Mouse (Mus musculus): ENCODE results near the gene Wipf1. TPM values are rescaled to one million over a fixed set of nuclear protein-coding genes. Genes with fewer than 3 reads are reported as not detected.

Wipf1 gene
- polyA plus RNA-seq, 1 experiment from 2014 or later = 9.0 TPM

GRCm38 (mm10) chr2:73548542-73548941 is 19.0 kb upstream of the Wipf1 start:
- WGBS = 73% methylated on average over 2 of the region's 2 CpGs
- no peaks in the 10 kb centered on the region for H3K27me3 ChIP-seq (replicated peaks; ENCODE audit: control insufficient read depth, insufficient read depth, low read length)
- no peak overlapping the region for H3K27ac ChIP-seq (ENCODE audit: low read length)
- no peak overlapping the region for H3K9ac ChIP-seq (ENCODE audit: low read depth, low read length)
- H3K4me3 ChIP-seq (ENCODE audit: low read length) = no peak overlapping the region
- H3K4me2 ChIP-seq (ENCODE audit: low read depth, low read length) = no peak overlapping the region
- ATAC-seq = no peak
- H3K4me1 ChIP-seq (ENCODE audit: control insufficient read depth, insufficient read depth, low read length) = no peaks in the 10 kb centered on the region
- no peaks in the 10 kb centered on the region for H3K9me3 ChIP-seq (ENCODE audit: control insufficient read depth, low read length)
- H3K36me3 ChIP-seq (ENCODE audit: control insufficient read depth, insufficient read depth, low read length) = no peaks in the 10 kb centered on the region

- no peaks in the 10 kb centered on the region for H3K27me3 ChIP-seq (replicated peaks; ENCODE audit: control insufficient read depth, insufficient read depth, low read length)
- ATAC-seq = no peak
- H3K9ac ChIP-seq (ENCODE audit: low read depth, low read length) = no peak overlapping the region
- H3K36me3 ChIP-seq (ENCODE audit: control insufficient read depth, insufficient read depth, low read length) = no peaks in the 10 kb centered on the region
- H3K4me1 ChIP-seq (ENCODE audit: control insufficient read depth, insufficient read depth, low read length) = no peaks in the 10 kb centered on the region
- H3K27ac ChIP-seq (ENCODE audit: low read length) = no peak overlapping the region
- WGBS = 88% methylated on average over 4 of the region's 4 CpGs
- no peak overlapping the region for H3K4me3 ChIP-seq (ENCODE audit: low read length)
- no peaks in the 10 kb centered on the region for H3K9me3 ChIP-seq (ENCODE audit: control insufficient read depth, low read length)
- H3K4me2 ChIP-seq (ENCODE audit: low read depth, low read length) = no peak overlapping the region
Observed at GRCm38 (mm10) chr2:73547256-73547655, 17.7 kb upstream of the Wipf1 start.

GRCm38 (mm10) chr2:73545556-73545955 is 16.0 kb upstream of the Wipf1 start:
- 80% methylated on average over 2 of the region's 2 CpGs for WGBS
- Histone ChIP-seq H3K9ac (ENCODE audit: low read depth, low read length) (no peak overlapping the region), H3K9me3 (ENCODE audit: control insufficient read depth, low read length) (no peaks in the 10 kb centered on the region), H3K4me3 (ENCODE audit: low read length) (no peak overlapping the region), H3K4me1 (ENCODE audit: control insufficient read depth, insufficient read depth, low read length) (peaks cover 5% of the 10 kb centered on the region), H3K36me3 (ENCODE audit: control insufficient read depth, insufficient read depth, low read length) (no peaks in the 10 kb centered on the region), H3K4me2 (ENCODE audit: low read depth, low read length) (no peak overlapping the region), H3K27me3 (replicated peaks; ENCODE audit: control insufficient read depth, insufficient read depth, low read length) (no peaks in the 10 kb centered on the region), H3K27ac (ENCODE audit: low read length) (no peak overlapping the region)
- ATAC-seq = no peak

DNA sequence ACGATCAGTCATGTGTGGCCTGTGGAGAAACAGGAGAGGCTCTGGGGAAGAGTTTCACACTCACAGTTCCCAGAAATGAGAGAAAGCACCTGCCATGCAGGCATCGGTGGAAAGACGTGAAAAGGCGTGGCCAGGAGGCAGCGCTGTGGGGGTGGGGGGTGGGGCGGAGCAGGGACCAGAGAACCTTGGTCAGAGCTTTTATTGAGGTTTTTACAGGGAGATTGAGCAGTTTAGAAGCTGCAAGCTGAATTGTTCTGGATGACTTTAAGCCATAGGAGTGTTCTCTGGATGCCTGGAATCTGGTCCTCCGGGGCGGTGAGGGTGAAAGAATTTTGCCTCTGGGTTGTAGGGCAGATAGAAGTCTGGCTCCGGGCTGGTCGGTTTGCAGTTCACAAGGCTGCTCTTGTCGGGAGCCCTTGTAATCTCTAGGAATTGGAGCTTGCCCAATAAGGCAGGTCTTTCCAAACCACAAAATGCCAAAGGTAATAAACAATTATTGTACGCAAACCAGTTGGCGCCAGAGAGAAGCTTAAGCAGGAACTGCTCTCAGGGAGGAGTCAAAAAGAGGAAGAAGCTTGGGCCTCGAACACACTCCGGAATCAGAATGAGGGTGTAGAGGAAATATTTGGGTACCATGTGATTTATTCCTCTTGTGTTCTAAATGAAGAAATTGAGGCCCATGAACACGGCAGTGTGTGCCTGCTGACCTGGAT is 11.1 kb upstream of the Wipf1 start:
- 23% methylated on average over 16 of the region's 16 CpGs for WGBS
- H3K9me3 ChIP-seq (ENCODE audit: control insufficient read depth, low read length) = no peaks in the 10 kb centered on the region
- H3K4me3 ChIP-seq (ENCODE audit: low read length) = peak overlapping the region; percentile 8; the same call in 1 of the 2 replicates
- peaks cover 5% of the 10 kb centered on the region for H3K4me1 ChIP-seq (ENCODE audit: control insufficient read depth, insufficient read depth, low read length)
- no peaks in the 10 kb centered on the region for H3K36me3 ChIP-seq (ENCODE audit: control insufficient read depth, insufficient read depth, low read length)
- peak; percentile 53 for ATAC-seq
- H3K27ac ChIP-seq (ENCODE audit: low read length) = no peak overlapping the region
- H3K27me3 ChIP-seq (replicated peaks; ENCODE audit: control insufficient read depth, insufficient read depth, low read length) = no peaks in the 10 kb centered on the region
- peak overlapping the region; percentile 38; the same call in 1 of the 2 replicates for H3K9ac ChIP-seq (ENCODE audit: low read depth, low read length)
- peak overlapping the region; percentile 39 for H3K4me2 ChIP-seq (ENCODE audit: low read depth, low read length)

DNA sequence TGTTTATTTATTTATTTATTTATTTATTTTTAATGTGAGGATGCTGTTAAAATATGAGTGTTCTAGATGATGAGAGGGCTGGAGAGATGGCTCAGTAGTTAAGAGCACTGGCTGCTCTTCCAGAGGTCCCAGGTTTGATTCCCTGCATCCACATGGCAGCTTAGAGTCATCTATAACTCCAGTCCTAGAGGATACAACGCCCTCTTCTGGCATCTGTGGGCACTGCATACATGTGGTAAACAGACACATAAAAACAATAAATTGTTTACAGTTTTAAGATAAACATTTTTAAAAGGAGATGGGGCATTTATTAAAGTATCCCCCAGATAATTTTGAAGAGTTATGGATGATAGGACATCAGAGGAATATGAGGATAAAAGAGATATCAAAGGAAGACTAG is 10.2 kb upstream of the Wipf1 start:
- 23% methylated on average over 1 of the region's 1 CpGs for WGBS
- Histone ChIP-seq H3K9me3 (ENCODE audit: control insufficient read depth, low read length) (no peaks in the 10 kb centered on the region), H3K9ac (ENCODE audit: low read depth, low read length) (no peak overlapping the region), H3K36me3 (ENCODE audit: control insufficient read depth, insufficient read depth, low read length) (no peaks in the 10 kb centered on the region), H3K4me1 (ENCODE audit: control insufficient read depth, insufficient read depth, low read length) (peaks cover 5% of the 10 kb centered on the region), H3K4me3 (ENCODE audit: low read length) (no peak overlapping the region), H3K27me3 (replicated peaks; ENCODE audit: control insufficient read depth, insufficient read depth, low read length) (no peaks in the 10 kb centered on the region), H3K27ac (ENCODE audit: low read length) (no peak overlapping the region), H3K4me2 (ENCODE audit: low read depth, low read length) (no peak overlapping the region)
- no peak for ATAC-seq

DNA sequence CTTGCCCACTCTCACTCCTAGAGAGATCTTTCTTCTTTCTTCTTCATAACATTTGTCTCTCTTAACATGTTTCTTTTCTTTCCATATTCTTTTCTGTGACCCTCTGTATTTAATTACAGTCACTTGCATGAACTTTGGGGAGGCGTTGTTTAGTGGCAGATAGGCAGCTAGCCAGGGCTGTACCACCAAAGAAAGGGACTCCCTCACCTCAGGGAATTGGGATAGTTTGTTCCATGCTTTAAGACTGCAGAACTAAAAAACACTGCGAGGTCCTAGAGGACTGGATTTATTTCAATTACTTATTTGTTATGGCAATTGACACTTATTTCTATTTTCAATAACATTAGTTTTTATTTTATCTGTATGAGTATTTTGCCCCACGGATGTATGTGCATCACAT is 9.6 kb upstream of the Wipf1 start:
- Histone ChIP-seq H3K9me3 (ENCODE audit: control insufficient read depth, low read length) (no peaks in the 10 kb centered on the region), H3K4me2 (ENCODE audit: low read depth, low read length) (no peak overlapping the region), H3K4me1 (ENCODE audit: control insufficient read depth, insufficient read depth, low read length) (peaks cover 5% of the 10 kb centered on the region), H3K9ac (ENCODE audit: low read depth, low read length) (no peak overlapping the region), H3K27ac (ENCODE audit: low read length) (no peak overlapping the region), H3K4me3 (ENCODE audit: low read length) (no peak overlapping the region), H3K27me3 (replicated peaks; ENCODE audit: control insufficient read depth, insufficient read depth, low read length) (no peaks in the 10 kb centered on the region), H3K36me3 (ENCODE audit: control insufficient read depth, insufficient read depth, low read length) (no peaks in the 10 kb centered on the region)
- 86% methylated on average over 3 of the region's 3 CpGs for WGBS
- ATAC-seq = no peak

DNA sequence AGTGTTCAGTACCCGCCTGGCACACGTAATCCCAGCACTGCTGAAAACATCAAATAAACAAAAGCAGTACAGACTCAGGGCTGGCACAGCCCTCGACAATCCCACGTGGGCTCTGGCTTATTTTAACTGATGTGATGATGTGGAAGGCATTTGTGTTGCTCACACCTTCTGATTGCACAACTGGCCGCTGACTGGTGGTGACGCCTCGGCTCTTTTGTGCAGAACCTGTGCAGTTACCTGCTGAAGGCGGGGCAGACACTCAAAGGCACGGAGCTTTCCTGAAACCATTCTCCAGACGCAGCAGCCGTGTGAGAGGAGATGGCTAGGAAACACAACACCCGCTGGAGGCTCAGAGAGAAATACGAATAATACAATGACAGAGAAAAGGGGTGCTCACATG is 9.1 kb upstream of the Wipf1 start:
- ATAC-seq = no peak

GRCm38 (mm10) chr2:73536091-73536783 is 6.7 kb upstream of the Wipf1 start:
- no peak overlapping the region for H3K4me3 ChIP-seq (ENCODE audit: low read length)
- H3K9me3 ChIP-seq (ENCODE audit: control insufficient read depth, low read length) = no peaks in the 10 kb centered on the region
- no peak overlapping the region for H3K27ac ChIP-seq (ENCODE audit: low read length)
- H3K4me1 ChIP-seq (ENCODE audit: control insufficient read depth, insufficient read depth, low read length) = peaks cover 5% of the 10 kb centered on the region
- H3K27me3 ChIP-seq (replicated peaks; ENCODE audit: control insufficient read depth, insufficient read depth, low read length) = no peaks in the 10 kb centered on the region
- 82% methylated on average over 15 of the region's 15 CpGs for WGBS
- no peak overlapping the region for H3K9ac ChIP-seq (ENCODE audit: low read depth, low read length)
- ATAC-seq = no peak
- no peaks in the 10 kb centered on the region for H3K36me3 ChIP-seq (ENCODE audit: control insufficient read depth, insufficient read depth, low read length)
- H3K4me2 ChIP-seq (ENCODE audit: low read depth, low read length) = no peak overlapping the region

More for the DNA sequence above, 9.1 kb upstream of the Wipf1 start:
- no peak overlapping the region for H3K4me2 ChIP-seq (ENCODE audit: low read depth, low read length)
- H3K9me3 ChIP-seq (ENCODE audit: control insufficient read depth, low read length) = no peaks in the 10 kb centered on the region
- no peaks in the 10 kb centered on the region for H3K27me3 ChIP-seq (replicated peaks; ENCODE audit: control insufficient read depth, insufficient read depth, low read length)
- no peak overlapping the region for H3K9ac ChIP-seq (ENCODE audit: low read depth, low read length)
- peaks cover 5% of the 10 kb centered on the region for H3K4me1 ChIP-seq (ENCODE audit: control insufficient read depth, insufficient read depth, low read length)
- no peak overlapping the region for H3K4me3 ChIP-seq (ENCODE audit: low read length)
- H3K36me3 ChIP-seq (ENCODE audit: control insufficient read depth, insufficient read depth, low read length) = no peaks in the 10 kb centered on the region
- no peak overlapping the region for H3K27ac ChIP-seq (ENCODE audit: low read length)
- WGBS = 64% methylated on average over 13 of the region's 13 CpGs

DNA sequence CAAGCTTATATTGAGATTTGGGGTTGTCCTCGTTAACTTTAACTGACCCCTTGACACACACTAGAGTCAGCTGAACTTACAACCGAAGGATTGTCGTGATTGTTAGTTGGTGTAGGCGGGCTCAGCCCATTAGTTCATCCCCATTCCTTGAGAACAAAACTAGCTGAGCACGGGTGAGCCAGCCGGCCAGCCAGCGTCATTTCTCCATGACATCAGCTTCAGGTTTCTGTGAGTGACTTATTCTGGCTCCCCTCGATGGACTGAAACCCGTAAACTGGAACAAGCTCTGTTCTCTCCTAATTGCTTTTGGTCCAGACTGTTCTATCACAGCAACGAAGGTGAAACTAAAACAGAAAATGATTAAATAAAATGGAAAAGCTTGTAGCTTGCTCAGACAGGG is 5.2 kb upstream of the Wipf1 start:
- no peak overlapping the region for H3K27ac ChIP-seq (ENCODE audit: low read length)
- H3K36me3 ChIP-seq (ENCODE audit: control insufficient read depth, insufficient read depth, low read length) = no peaks in the 10 kb centered on the region
- 78% methylated on average over 10 of the region's 10 CpGs for WGBS
- H3K9ac ChIP-seq (ENCODE audit: low read depth, low read length) = no peak overlapping the region
- H3K4me2 ChIP-seq (ENCODE audit: low read depth, low read length) = no peak overlapping the region
- H3K27me3 ChIP-seq (replicated peaks; ENCODE audit: control insufficient read depth, insufficient read depth, low read length) = no peaks in the 10 kb centered on the region
- ATAC-seq = no peak
- H3K4me1 ChIP-seq (ENCODE audit: control insufficient read depth, insufficient read depth, low read length) = no peaks in the 10 kb centered on the region
- no peaks in the 10 kb centered on the region for H3K9me3 ChIP-seq (ENCODE audit: control insufficient read depth, low read length)
- no peak overlapping the region for H3K4me3 ChIP-seq (ENCODE audit: low read length)

Measured in intestine, embryonic 16.5 days (tissue).